In genomic region chr7:31012971-31013370, GRCm38 (mm10) we compare ENCODE assay signal across 20 mouse cellular contexts. TPM values are rescaled to one million over a fixed set of nuclear protein-coding genes. Genes with fewer than 3 reads are reported as not detected.
"Had no signal": no experiment of that assay in that cellular context is flagged by ENCODE, and none has a peak within 500 bp of the region (broad histone marks: within the 10 kb centered on the region; RNA-seq: fewer than 3 reads in every experiment).

No protein-coding gene starts in this region.

- H3K4me2 ChIP-seq: lung, embryonic 15.5 days; midbrain, embryonic 11.5 days; midbrain, embryonic 13.5 days; neural tube, embryonic 12.5 days; stomach, embryonic 15.5 days had no signal

- DNase-seq: lung, adult 2 months; lung, postnatal 14 days; lung, postnatal 36 days; right cerebral cortex, postnatal 14 days; thymus, adult 2 months; thymus, postnatal 25 days; thymus, postnatal 4 days had no signal

- ATAC-seq: lung, postnatal 0 days; midbrain, embryonic 13.5 days; midbrain, embryonic 16.5 days had no signal

- H3K9me3 ChIP-seq: lung, embryonic 15.5 days; megakaryocyte, embryonic 14.5 days; midbrain, embryonic 13.5 days; neural tube, embryonic 12.5 days; stomach, embryonic 15.5 days had no signal

- H3K27me3 ChIP-seq: lung, embryonic 15.5 days; midbrain, embryonic 13.5 days; neural tube, embryonic 12.5 days; stomach, embryonic 15.5 days had no signal

- H3K36me3 ChIP-seq: lung, embryonic 15.5 days; midbrain, embryonic 13.5 days; neural tube, embryonic 12.5 days; stomach, embryonic 15.5 days had no signal

- H3K9ac ChIP-seq: lung, embryonic 15.5 days; midbrain, embryonic 13.5 days; neural tube, embryonic 12.5 days; stomach, embryonic 15.5 days had no signal

- H3K4me1 ChIP-seq: neural tube, embryonic 12.5 days had no signal

- H3K4me3 ChIP-seq: lung, embryonic 15.5 days; megakaryocyte, embryonic 14.5 days; midbrain, embryonic 13.5 days; neural tube, embryonic 12.5 days; stomach, embryonic 15.5 days had no signal

- H3K27ac ChIP-seq: lung, embryonic 15.5 days; macrophage; midbrain, embryonic 13.5 days; neural tube, embryonic 12.5 days; stomach, embryonic 15.5 days; stomach, postnatal 0 days had no signal

RNA-seq across cellular contexts. Expression of gene Fxyd7, which starts 38.3 kb away (rescaled TPM):
- total RNA-seq: megakaryocyte progenitor cell, adult 5-6 weeks; monocyte, adult 5-6 weeks had no signal
- polyA plus RNA-seq: macrophage had no signal

RNA-seq across cellular contexts. Expression of gene Fam187b, which starts 39.4 kb away (rescaled TPM):
- total RNA-seq: monocyte, adult 5-6 weeks had no signal

RNA-seq across cellular contexts. Expression of gene Fxyd1, which starts 44.0 kb away (rescaled TPM):
- total RNA-seq: megakaryocyte progenitor cell, adult 5-6 weeks; monocyte, adult 5-6 weeks; neutrophil, adult 5-6 weeks had no signal
- polyA plus RNA-seq: macrophage had no signal
